Mouse (Mus musculus): Measurements from ENCODE around the gene Tsc22d1.
A peak's percentile ranks its signal among the peaks of the same experiment; 100 is the strongest.

Gene Tsc22d1

DNA sequence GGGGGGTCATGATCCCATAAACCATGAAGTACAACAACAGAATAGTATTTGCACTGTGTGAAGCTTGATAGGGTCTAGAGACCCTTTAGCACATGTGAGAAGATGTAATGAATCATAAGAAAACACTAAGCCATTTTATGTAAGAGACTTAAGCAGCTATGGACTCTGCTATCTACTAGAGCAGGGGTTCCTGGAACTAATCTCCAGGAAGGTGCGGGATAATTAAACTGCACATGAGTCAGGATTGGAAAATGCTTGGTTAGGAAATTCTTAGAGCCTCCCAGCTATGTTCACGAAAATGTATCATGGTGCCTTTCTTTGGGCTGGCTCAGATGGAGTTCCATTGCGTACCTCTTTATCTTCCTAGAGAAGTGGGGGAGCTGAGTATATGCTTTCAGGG is 106.5 kb downstream of the Tsc22d1 start:
- no peak for DNase-seq

DNA sequence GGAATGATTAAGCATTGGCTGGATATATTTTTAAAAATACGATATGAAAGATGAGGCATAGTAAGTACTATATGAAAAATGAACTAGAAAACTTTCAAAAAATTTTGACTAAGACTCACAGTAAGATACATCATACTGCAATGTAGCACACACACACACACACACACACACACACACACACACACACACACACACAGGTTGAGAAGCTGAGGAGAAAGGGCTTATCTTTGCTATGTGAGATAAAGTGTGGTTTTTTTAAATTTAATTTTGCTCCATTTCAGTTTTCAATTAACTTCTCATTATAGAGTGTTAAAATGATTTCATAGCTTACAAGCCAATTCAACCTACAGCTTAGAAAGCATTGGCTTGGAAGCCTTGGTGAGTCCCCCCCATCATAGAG is 108.6 kb downstream of the Tsc22d1 start:
- DNase-seq = no peak

DNA sequence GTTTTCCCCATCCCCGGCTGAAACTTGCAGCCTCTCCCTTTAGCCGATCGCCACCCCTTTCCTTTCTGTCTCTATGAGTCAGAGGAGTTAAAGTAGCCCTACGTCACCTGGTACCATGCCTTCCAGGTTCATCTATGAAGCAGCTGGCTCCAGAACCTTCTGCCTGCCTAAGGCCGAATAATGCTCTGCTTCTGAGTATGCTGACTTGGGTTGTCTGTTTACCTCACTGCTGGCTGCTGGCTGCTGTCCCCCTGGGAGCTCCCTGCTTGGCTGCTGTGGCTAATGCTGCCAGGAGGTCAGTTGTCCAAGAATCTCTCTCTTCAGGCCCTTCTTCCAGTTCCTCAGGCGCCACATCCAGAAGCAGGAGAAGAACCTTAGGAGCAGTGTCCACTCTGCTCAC is 111.7 kb downstream of the Tsc22d1 start:
- DNase-seq = no peak

DNA sequence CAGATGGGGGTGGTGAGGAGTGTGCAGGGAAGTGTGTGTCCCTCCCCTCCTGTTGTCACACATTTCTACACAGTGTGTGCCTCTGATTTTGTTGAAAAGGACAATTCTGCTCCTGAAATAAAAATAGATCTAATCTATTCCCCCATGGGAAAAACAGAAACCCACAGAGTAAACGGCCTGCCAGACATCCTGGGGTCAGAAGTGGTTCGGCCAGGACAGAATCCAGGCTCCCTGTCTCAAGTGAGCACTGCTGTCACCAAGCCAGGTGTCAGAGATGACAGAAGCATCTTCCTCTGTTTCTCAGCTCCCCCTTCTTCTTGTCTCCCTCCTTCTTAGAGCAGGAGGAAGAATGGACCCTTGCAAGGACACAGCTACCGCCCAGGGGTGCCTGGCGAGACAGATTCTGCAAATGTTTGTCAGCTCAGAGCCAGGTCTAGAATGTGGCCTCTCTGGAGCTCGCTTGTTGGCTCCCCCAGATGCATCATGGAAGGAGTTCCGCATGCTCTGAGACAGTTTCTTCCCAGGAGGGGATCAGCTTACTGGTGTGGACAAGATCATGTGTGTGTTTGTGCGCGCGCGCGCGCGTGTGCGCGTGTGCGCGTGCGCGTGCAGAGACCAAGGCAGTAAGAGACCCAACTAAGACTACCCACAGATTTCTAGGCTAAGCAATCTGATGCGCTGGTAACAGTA is 112.4 kb downstream of the Tsc22d1 start:
- DNase-seq = no peak

DNA sequence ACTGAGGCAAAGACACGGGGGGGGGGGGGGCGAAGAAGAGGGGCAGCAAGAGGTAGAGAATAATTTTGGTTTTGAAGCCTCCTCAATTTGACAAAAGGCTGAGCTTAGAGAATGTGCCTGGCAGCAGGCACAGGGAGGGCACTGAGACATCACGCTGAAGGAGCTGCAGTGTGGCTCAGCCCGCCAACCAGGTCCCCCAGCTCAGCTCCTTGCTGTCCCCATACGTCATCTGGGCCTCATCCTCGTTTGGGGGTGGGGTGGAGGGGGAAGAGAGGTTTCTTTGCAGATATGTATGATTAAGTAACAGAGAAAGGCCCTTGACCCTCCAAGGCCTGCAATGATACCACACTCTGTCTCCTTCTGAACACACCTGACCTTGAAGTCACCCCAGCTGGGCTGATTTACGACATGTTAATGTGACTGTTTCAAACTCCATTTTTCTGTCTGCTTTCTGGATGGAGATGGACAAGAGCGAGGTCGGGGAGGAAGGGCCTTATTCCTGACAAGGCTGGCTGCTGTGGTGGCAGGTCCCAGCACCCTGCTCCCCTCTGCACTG is 113.1 kb downstream of the Tsc22d1 start:
- DNase-seq = no peak

DNA sequence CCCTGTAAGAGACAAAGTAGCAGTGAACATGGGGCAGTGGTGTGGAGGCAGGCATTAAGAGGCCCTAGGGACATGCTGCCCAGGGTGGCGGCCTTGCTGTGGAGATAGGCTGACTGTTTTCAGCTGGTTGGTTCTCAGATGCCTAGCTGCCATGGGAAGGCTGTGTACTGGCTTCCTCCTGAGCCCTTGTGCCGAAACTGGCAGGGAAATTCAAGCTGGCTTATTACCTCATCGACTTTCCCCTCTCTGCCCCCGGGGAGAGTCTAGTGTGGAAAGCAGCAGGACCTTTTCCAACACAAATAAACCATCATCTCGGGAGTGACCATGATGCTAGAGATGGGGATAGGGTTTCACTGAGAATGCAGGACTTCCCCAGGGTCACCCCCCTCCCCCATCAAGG is 113.9 kb downstream of the Tsc22d1 start:
- no peak for DNase-seq

DNA sequence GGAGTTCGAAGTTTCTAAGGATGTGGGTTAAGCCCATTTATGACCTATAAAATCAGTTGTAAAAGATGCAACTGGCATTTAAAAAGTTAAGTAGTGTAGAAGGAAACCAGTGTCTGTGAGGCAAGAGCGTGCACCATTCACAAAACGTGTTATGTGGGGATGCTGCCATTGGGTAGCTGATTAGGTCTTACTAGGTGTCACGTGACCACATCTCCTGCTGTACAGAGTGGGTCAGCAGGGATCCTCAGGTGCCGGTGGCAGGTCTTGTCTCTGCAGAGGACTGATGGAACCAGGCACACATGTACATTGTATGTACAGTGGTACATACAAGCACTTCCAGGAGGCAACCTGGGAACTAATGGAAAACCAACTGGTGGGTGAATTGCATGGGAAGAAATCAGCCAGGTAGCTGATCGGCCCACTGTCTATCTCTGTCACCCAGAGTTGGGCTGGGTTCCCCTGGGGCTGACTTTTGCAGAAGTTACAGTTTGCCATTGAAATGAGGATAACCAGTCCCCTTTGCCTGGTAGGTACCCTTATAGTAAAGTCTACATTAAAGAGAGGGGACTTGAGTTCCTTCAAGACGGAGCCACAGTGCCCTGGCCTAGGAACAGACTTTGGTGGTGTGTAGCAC is 116.4 kb downstream of the Tsc22d1 start:
- DNase-seq = no peak

DNA sequence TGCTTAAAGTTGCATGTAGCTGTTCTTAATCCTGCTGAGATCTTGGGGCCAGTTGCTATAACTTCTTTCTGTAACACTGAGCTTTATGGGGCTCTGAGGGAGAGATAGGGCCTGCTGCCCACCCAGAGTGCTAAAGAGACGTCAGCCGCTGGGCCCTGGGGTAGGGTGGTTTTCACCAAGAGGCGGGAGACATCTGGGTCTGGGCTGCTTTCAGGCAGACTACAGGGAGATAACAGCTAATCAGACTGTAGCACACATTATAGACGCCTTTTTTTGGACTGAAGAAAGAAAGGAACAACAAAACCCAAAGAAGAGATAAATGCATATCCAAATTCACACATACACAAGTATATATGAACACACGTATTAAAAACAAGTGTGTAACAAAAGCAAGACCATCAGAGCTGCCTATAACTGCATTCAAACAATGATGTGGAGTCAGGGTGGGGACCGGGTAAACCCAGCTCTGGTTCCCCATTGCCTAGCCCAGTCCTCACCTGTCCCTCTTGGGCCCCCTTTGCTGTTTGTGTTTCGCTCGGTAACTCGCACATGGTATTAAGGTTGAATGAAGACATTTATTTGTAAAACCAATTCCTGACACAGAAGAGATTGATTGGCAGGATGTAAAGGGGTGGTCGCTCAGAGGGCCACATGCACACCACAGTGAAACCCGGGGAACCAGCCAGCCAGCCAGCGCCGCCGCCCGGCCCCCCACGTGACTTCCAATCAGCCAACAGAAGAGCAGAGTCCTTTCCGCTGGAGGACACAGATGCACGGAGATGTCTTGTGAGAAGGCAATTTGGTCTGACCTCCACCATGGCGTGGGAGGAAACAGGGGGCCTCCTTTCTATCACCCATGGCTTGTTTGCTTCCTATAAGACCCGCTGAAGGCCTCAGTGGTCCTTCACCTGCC is 117.8 kb downstream of the Tsc22d1 start:
- peak; percentile 51 for DNase-seq

DNA sequence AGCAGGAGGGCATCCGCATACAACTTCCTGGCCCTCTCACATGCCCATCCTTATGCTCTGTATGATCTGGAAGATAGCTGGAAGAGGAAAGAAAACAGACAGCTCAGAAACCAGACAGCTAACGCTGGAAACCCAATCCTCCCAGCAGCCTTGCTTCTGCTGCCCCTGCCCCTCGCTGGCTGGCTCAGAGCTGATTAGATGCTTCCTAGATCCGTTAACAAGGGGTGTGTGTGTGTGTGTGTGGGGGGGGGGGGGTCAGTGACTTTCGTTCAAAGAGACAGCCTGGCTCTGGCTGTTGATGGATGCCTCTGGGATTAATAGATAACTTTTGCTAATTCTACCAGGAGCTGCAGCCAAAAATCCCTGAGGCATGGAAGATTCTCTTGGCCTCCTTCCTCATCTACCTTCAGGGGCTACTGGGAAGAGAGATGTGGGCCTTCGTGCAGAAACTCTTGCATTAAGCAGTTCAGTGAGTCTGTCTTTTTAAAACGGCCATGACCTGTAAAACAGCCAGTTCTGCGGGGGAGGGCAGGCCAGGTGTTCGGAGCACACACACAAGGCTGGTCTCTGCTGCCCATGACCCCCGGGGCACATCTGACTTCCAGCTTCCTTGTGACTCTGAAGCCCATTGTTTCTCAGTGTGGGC is 118.5 kb downstream of the Tsc22d1 start:
- DNase-seq = no peak

DNA sequence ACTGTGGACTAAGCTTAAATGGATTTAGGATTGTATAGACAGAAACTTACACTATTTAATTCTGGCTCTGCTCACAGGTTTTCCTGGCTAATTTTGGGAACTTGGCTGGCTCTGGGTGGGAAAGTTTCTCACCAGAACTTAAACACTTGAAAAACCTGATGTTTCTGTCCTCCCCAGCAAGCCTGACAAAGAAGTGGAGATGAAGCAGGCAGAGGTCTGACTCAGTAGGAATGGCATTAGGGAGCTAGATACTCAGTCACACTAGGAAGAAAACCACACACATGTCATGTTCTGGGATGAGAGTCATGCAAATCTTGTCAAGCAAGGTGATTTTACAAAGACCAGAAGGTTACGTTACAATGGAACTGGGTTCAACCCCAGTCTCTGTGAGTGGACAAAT is 120.3 kb downstream of the Tsc22d1 start:
- no peak for DNase-seq

DNA sequence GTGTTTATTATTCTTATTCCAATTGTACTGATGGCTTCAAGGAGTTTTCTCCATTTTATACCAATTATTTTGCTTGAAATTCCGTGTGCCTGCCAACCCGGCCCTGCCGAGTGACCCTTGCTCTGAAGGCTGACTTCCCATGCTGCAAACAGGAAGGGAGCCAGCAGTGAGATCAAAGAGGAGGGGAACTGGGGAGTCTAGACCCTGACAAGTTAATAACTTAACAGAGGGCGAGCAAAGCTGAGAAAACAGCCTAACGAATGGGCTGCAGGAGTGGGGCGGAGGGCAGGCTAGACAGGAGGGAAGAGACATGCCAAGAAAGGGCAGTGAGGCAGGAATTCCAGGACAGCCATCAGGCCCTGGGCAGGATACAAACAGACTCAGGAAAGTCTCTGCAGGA is 122.2 kb downstream of the Tsc22d1 start:
- DNase-seq = no peak

DNA sequence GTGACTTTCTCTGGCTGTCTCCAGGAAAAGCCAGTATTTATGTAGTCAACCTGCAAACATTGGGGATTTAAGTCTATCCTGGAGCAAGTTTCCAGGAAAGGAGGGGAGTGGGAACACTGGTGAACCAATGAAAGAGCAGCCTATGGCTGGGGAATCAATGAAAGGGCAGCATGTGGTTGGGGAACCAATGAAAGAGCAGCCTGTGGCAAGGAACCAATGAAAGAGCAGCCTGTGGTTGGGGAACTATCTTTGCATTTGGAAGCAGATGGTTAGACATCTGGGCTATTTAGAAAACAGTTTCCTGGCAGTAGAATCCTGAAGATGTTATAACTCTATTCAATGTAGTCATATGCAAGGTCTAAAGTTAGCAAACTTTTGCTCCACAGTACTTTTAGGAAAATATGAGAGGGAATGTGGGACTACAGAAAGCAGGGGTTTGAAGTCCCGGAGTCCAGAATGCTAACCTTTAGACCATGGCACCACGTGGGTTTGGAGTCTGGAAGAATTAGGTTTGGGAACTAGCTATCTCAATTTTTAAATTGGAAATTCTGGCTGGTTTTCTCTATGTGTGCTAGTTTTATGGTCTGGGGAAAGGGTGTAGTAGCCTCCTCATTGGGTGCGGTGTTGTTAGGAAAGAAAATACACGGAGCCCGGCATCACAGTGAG is 125.4 kb downstream of the Tsc22d1 start:
- DNase-seq = no peak

DNA sequence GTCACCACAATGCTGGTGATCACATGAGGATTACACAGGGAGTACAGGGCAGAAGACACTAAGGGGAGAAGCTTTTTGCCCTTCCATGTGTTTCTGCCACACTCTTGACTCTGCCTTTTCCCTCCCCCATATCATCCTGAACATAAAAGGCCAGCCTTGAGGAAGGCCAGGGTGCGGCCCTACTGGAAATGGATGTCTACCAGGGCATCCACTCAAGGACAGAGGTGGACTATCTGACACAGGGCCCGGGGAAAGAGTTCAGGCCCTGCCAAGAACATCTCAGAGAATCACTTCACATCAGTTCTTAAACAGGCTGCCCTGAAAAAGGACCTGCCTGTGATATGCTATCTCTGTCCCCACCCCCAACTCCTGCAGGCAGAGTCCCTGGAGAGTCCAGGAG is 126.6 kb downstream of the Tsc22d1 start:
- DNase-seq = no peak

DNA sequence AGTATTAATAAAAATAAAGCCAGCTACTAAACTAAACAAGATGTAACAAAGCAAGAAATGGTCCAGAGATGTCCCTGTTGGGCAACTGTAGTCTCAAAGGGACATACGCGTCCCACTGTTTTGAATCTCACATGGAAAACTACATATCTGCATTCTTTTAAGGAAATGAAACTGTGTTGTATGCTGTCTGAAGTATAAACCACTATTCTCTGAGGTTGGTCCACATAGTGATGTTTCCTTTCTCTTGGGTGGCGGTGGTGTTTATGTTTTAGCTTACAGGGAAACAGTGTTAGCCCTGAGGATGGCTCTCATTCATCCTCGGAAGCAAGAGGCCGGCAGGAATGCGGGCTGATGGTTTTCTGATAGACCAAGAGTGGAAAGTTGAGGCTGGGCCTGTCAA is 129.4 kb downstream of the Tsc22d1 start:
- DNase-seq = no peak

DNA sequence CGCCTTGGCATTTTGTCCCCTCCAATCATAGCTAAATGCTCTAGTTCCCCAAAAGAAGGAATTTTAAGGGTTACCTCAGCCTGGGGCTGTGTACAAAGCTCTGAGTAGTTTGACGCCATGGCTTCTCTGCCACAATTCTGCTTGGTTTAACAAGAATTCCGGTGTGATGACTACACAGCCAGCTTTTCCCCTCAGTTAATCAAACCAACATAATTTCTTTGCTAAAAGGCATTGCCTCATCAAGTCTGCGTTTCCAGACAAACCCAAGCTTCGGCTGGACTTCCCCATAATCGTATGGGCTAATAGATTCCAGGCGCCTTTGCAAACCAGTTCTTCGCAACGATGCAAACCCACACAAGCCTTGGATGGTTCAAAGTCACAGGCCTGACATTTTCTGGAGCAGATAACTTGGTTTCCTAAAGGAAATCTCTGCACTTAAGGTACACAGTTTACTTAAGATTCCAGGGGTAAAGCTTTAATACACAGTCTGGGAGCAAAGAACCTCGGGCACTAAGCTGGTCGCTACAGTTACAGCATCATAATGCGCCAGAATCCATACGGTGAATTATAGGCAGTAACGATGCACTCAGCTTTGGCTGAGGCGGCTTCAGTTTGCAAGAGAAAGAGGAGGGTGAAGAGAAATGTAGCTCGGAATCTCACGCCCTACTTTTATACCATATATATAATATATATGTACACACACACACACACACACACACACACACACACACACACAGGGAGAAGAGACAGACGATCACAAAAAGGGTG is 140.7 kb downstream of the Tsc22d1 start:
- DNase-seq = no peak

DNA sequence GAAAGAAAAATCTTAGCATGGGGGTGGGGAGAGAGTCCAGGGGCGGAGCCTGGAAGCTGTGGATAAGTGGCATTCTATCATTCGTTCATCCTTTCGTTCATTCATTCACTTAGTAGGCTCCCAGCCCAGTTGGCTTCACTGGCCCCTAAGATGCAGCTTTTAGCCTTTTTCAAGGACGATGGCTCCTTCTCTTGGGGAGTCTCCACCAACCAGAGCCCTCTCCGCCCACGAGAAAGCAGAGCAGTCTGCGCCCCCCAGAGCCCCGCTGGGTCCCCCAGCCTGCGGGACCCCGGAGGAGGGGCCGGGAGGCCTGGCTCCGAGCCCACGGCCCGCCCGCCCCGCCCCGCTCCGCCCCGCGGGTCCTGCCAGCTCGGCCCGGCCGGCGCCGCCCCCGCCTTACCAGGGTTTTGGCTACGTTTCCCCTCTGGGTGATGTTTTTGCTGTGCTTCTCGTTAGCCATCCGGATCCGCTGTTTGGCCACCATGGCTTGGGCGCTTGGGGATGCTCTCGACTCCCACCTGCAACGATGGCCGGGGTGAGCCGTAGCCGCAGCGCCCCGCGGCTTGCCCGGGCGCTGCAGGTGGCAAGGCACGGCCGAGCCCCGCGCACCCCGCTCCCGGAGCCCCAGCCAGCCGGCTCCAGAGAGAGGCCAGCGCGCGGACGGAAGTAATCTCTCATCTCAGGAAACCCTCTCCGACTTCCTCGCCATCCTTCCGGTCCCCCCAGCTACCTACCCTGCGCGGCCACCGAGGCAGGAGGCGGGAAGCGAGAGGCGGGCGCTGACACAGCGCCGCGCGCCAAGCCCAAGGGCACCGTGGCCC is 141.5 kb downstream of the Tsc22d1 start:
- DNase-seq = peak; percentile 73

DNA sequence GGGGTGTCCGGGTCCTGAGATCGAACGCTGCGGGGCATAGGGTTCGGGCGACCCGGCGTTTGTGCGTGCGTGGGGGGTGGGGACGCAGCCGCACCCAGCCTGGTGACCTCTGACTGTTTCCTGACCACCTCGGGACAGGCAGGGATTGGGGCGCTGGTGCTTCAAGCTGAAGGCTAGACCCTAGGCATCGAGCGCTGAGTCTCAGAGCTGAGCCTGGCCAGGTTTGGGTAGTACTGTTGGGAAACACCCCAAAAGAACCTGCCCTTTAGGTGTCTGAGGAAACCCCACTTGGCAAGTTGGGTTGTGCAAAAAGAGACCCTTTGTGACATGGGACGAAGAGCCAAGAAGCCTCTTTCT is 142.1 kb downstream of the Tsc22d1 start, which contains the start of gene Serp2:
Gene Serp2 (minus strand): TSS at position 38 of the 357 bp plus-strand sequence.
- no peak for DNase-seq
